Mouse (Mus musculus) testis, adult 2 months (tissue): ENCODE measurements around the gene Klre1.

ENCODE experiments used
- CTCF ChIP-seq: fragments of 200-500 bp; IDR thresholded peaks from 2 replicates; pipeline ENCODE4 v1.5.1; 2012; ENCODE audit warnings: low read depth, mild to moderate bottlenecking, inconsistent platforms, low read length, moderate library complexity; ENCODE audit not compliant: control insufficient read depth, insufficient read depth, insufficient replicate concordance
- POLR2A ChIP-seq: fragments of 200-500 bp; IDR thresholded peaks from 2 replicates; pipeline ENCODE4 v1.6.1; 2012; ENCODE audit warnings: low read depth, mild to moderate bottlenecking, inconsistent platforms, low read length, moderate library complexity; ENCODE audit not compliant: control insufficient read depth

DNA sequence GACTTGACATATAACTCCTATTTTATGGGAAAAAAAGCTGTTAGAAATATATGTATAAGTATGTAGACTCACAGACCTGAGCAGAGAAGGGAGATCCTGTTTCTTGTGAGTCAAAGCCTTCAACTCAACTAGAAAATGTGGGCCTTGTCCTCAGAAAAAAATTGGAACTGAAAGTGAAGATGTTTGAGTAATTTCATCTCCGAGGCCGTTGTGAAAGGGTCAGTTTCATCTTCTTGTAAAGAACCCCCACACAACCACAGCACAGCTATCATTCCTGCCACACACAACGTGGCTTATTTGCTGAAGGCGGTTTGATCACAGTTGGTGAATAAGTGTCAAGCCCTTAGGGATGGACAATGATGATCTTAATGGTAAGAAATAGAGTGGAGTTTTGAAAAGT, 46.0 kb downstream of the Klre1 start, which contains the start of gene Klrk1:
- TF ChIP-seq POLR2A (no peak), CTCF (no peak)
